Mouse (Mus musculus): ENCODE measurements around the gene Des.

GRCm38 (mm10) chr1:75361750-75362149 is 1.6 kb downstream of the Des start:
- TF ChIP-seq CTCF (IDR thresholded peaks at IDR 0.05; ENCODE audit: low read depth, low read length) (no peak), POLR2A (IDR thresholded peaks at IDR 0.05; ENCODE audit: extremely low read depth, insufficient read depth, low read length) (no peak)

Data from liver, adult 2 months (tissue).